Mouse (Mus musculus): ENCODE measurements around the gene Stoml3. TPM values are rescaled to one million over a fixed set of nuclear protein-coding genes. Genes with fewer than 3 reads are reported as not detected.
A peak's percentile ranks its signal among the peaks of the same experiment; 100 is the strongest.

Gene Stoml3
- polyA plus RNA-seq (2012; ENCODE audit: insufficient read depth, insufficient read length, missing spikeins) = not detected in 2 replicates

DNA sequence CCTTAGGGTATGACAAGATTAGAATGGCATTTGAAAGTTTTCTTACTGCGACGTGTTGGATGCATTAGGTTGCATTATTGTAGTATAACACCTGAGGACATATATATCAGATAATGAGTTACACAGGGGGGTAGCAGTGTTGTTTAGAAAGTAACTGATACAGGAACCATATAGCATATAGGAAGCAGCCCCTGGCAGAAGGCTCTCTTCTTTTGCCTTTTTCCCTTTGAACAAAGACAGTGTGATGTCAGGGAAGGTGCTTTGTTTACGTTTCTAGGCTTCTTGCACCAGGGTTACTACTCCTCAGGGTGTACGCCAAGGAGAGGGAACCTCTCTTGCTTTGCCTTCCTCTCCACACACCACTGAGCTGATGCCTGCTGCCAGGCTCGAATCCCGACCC lies at the start of gene Stoml3:
TSS of gene Stoml3 (plus strand) at position 301 of the 400 bp plus-strand sequence.
- H3K27ac ChIP-seq (replicated peaks; ENCODE audit: low read depth, low read length) = no peak within 1 kb of the TSS
- no peak within 1 kb of the TSS for H3K4me3 ChIP-seq (ENCODE audit: insufficient read depth, low read depth, low read length)
- H3K4me1 ChIP-seq (ENCODE audit: control insufficient read depth, insufficient read depth, insufficient read length, low read length) = peaks cover 14% of the 10 kb centered on the region; the same call in 1 of the 2 replicates

DNA sequence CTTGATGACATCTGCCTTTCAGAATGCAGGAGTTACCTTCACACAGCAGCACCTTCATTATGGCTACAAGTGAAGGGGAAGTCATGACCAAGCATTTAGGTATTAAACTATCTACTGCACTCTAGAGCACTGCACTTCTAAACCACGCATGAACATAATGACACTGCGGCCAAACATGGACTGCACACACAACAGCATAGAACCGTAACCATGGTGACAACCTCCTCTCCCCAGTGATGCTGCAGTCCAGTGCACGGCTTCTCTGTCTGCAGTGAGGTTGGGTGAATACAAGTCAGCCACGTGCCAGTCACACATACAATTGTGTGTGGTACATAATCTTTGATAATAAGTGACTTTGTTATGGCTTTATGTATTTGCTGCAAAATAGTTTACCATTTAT lies 42.9 kb upstream of the Stoml3 start:
- no peak overlapping the region for H3K4me3 ChIP-seq (ENCODE audit: insufficient read depth, low read depth, low read length)

DNA sequence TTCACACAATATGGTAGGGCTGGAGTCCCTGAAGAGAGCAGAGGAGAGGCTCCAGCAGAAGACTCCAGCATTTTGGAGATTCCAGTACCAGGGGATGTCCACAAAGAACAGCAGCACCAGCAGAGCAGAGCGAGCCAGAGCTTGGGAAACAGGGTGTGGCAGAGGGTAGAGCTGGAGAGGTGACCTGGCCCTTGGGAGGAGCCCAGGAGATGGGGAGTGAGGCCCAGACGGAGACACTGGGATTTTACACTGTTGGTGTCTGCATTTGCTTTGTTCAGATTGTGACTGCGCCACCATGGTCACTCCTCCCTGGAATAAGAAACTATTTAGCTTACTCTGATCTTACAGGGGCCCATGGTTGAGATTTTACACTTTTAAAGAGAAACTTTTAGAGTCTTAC lies 41.7 kb upstream of the Stoml3 start:
- Histone ChIP-seq H3K27ac (replicated peaks; ENCODE audit: low read depth, low read length) (no peak overlapping the region), H3K4me1 (ENCODE audit: control insufficient read depth, insufficient read depth, insufficient read length, low read length) (no peaks in the 10 kb centered on the region), H3K4me3 (ENCODE audit: insufficient read depth, low read depth, low read length) (no peak overlapping the region)

More for the DNA sequence above, 42.9 kb upstream of the Stoml3 start:
- no peaks in the 10 kb centered on the region for H3K4me1 ChIP-seq (ENCODE audit: control insufficient read depth, insufficient read depth, insufficient read length, low read length)
- no peak overlapping the region for H3K27ac ChIP-seq (replicated peaks; ENCODE audit: low read depth, low read length)

DNA sequence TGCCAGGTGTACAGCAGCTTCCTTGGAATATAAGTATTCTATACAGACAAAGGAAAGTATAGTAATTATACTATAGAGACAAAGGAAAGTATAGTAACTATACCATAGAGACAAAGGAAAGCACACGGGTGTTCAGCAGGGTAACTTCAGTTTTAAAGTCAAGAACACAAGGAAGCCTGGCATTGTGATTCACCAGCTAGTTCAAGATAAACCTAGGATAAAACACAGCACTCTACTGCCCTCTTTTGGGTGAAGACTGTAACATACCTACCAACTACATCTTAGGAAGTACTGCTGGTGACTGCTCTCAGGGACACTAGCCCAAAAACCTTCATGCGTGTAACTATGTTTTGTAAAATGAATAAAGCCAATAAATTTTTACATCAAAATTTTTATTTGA lies 40.2 kb upstream of the Stoml3 start:
- H3K27ac ChIP-seq (replicated peaks; ENCODE audit: low read depth, low read length) = no peak overlapping the region
- no peak overlapping the region for H3K4me3 ChIP-seq (ENCODE audit: insufficient read depth, low read depth, low read length)
- H3K4me1 ChIP-seq (ENCODE audit: control insufficient read depth, insufficient read depth, insufficient read length, low read length) = 0 out of 2 replicates have a peak, but pooled peaks cover 3% of the 10 kb centered on the region

DNA sequence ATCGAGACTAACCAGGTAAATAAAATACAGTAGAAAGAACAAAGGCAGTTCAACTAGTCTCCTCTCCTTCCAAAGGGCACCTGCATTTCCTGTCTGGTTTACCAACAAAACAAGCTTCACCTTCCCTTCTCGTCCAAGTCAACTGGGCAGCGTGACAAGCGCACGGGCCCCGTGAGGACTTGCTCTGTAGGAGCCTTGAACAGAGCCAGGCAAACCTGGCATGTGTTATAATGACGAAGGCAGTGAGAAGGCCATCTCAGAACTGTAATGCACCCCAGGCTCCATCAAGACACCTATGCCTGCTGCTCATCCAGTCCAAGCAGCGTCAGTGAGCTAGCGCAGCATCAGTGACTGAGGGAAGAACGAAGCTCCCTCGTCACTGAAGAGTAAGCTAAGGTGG lies 37.8 kb upstream of the Stoml3 start:
- Histone ChIP-seq H3K4me3 (ENCODE audit: insufficient read depth, low read depth, low read length) (no peak overlapping the region), H3K27ac (replicated peaks; ENCODE audit: low read depth, low read length) (no peak overlapping the region), H3K4me1 (ENCODE audit: control insufficient read depth, insufficient read depth, insufficient read length, low read length) (0 out of 2 replicates have a peak, but pooled peaks cover 3% of the 10 kb centered on the region)

DNA sequence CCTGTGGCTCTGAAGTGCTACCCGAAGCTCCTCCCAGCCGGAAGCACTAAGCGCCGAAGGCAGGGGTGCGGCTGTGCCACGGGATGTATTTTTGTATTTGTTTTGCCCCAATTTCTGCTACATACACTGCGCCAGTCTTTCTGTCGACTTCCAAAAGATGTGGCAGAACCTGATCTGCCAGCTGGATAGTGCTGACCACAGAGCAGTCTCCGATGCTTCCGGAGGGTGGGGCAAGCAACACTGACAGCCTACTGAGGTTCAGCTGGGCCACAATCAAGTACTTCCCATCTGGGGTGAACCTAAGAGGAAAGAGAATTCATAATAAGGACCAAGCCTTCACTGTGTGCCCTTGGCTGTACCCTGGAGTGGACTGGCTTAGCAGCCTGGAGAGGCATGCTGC lies 36.1 kb upstream of the Stoml3 start:
- Histone ChIP-seq H3K27ac (replicated peaks; ENCODE audit: low read depth, low read length) (peak overlapping the region; percentile 76), H3K4me1 (ENCODE audit: control insufficient read depth, insufficient read depth, insufficient read length, low read length) (0 out of 2 replicates have a peak, but pooled peaks cover 3% of the 10 kb centered on the region), H3K4me3 (ENCODE audit: insufficient read depth, low read depth, low read length) (no peak overlapping the region)

DNA sequence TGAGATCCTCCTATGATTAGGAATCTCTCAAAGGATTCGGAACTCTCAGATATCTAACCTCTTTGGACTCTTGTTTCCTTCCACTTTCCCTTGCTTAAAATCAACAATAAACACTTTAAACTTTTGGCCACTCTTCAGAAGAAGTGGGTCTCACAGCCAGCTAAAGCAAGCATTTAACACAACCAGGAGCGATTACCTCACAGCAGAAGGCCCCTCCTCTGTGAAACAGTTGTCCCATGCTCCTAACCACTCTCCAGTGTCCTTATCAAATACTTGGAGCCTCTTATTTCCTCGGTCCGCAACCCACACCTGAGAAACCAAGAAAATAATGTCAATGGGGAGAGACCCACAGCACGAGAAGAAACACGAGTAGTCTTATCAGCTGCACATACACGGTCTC lies 35.1 kb upstream of the Stoml3 start:
- H3K4me3 ChIP-seq (ENCODE audit: insufficient read depth, low read depth, low read length) = no peak overlapping the region
- 0 out of 2 replicates have a peak, but pooled peaks cover 3% of the 10 kb centered on the region for H3K4me1 ChIP-seq (ENCODE audit: control insufficient read depth, insufficient read depth, insufficient read length, low read length)
- no peak overlapping the region for H3K27ac ChIP-seq (replicated peaks; ENCODE audit: low read depth, low read length)

DNA sequence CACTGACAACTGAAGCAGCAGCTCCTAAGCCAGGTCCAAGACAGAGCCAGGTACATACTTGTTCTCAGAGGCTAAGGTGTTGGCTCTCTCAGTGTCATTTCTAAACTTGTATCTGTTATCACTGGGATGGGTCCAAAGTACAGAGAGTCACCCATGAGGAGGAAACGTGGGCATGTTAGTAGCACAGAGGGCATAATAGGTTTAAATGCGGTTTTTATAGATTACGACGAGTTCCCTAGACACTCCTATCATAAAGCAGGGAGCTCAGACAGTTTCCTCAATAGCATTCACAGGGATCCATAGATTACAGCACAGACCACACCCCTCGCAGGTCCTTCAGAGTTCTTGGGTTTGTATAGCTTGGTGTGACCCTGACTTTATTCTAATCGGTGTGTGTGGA lies 34.4 kb upstream of the Stoml3 start:
- no peak overlapping the region for H3K4me3 ChIP-seq (ENCODE audit: insufficient read depth, low read depth, low read length)
- 0 out of 2 replicates have a peak, but pooled peaks cover 3% of the 10 kb centered on the region for H3K4me1 ChIP-seq (ENCODE audit: control insufficient read depth, insufficient read depth, insufficient read length, low read length)
- no peak overlapping the region for H3K27ac ChIP-seq (replicated peaks; ENCODE audit: low read depth, low read length)

DNA sequence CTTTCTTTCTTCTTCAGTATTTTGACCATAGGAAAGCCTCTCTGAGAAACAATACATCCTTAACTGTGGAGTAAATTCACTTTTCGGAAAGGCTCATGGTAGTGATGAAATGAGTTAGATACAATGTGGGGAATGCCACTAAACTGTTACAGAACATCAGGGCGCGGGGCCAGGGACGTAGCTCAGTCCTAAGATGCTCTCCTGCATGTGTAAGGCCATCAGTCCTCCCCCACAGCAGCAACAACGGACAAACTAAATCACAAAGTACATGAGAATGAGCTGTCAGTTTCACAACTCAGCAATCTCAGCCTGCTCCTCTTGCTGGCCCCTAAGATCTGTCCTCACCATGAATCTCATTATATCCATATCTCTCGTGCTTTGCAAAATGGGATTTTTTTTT lies 33.9 kb upstream of the Stoml3 start:
- H3K4me1 ChIP-seq (ENCODE audit: control insufficient read depth, insufficient read depth, insufficient read length, low read length) = 0 out of 2 replicates have a peak, but pooled peaks cover 3% of the 10 kb centered on the region
- no peak overlapping the region for H3K4me3 ChIP-seq (ENCODE audit: insufficient read depth, low read depth, low read length)
- no peak overlapping the region for H3K27ac ChIP-seq (replicated peaks; ENCODE audit: low read depth, low read length)

DNA sequence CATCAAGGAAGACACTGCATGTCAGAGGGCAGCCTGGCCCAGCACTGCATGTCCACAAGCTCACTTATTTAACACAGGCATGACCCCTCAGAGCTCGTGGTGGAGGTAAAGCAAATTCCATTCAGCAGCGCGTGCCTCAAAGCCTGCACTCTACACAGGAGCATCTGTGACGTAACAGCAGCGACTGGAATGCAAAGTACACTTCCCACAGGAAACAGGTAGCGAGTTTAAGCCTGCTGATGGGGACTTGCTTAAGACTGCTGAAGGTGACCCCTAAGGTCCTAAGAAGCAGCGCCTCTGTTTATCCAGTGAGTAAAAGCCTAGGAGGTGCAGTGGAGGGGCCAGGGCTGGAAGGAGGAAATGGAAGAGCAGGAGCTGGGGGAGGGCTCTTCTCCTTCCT lies 33.5 kb upstream of the Stoml3 start:
- Histone ChIP-seq H3K27ac (replicated peaks; ENCODE audit: low read depth, low read length) (no peak overlapping the region), H3K4me3 (ENCODE audit: insufficient read depth, low read depth, low read length) (no peak overlapping the region), H3K4me1 (ENCODE audit: control insufficient read depth, insufficient read depth, insufficient read length, low read length) (0 out of 2 replicates have a peak, but pooled peaks cover 3% of the 10 kb centered on the region)

DNA sequence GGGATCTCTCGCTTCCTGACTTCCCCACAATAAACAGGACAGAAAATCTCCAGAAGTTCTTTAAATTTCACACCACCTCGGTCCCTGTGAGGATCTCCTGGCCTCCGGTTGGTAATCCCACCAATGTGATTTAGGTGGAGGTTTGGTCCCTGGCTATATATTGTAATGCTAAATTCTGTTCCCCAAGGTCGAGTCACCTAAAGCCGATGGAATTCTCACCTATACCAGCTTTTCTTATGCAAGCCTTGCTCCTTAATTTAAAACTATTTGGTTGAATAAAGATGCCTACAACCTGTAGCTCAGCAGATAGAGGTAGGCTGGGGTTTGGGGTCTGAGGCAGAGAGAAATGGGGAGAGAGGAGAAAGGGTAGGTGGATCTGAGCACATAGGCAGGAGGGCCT lies 30.7 kb upstream of the Stoml3 start:
- H3K4me3 ChIP-seq (ENCODE audit: insufficient read depth, low read depth, low read length) = no peak overlapping the region
- H3K4me1 ChIP-seq (ENCODE audit: control insufficient read depth, insufficient read depth, insufficient read length, low read length) = no peaks in the 10 kb centered on the region
- H3K27ac ChIP-seq (replicated peaks; ENCODE audit: low read depth, low read length) = no peak overlapping the region

DNA sequence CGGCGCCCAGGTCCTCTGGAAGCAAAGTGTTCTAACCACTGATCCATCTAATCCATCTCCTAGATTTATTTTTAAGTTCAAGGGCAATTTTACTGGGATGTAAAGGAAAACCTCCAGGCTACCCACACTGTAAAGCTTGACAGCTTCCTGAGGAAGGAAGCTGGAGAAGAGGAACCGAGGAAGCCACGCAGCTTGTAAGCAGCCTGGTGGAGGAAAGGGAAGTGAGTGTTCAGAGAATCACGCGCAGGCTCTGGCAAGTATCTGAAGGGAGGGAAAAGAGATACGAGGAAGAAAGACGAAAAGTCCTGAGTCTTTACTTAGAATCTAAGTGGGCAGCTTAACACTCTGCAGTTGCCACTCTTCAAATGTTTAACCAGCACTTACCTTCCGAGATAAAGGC lies 28.3 kb upstream of the Stoml3 start:
- Histone ChIP-seq H3K27ac (replicated peaks; ENCODE audit: low read depth, low read length) (peak overlapping the region; percentile 61; the same call in 1 of the 2 replicates), H3K4me1 (ENCODE audit: control insufficient read depth, insufficient read depth, insufficient read length, low read length) (no peaks in the 10 kb centered on the region; the same call in 1 of the 2 replicates), H3K4me3 (ENCODE audit: insufficient read depth, low read depth, low read length) (no peak overlapping the region)

DNA sequence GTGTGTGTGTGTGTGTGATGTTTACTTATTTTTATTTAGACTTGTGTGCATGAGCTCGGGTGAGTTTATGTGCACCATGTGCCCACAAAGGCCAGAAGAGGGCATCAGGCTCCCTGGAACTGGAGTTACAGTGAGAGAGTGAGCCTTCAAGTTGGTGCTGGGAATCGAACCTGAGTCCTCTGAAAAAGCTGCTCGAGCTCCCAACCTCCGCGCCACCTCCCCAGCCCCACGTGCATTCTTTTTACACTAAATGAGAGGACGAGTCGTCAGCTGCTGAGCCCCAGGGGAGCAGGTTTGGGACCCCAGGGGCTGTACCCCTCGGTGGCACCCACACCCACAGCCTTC lies 25.8 kb upstream of the Stoml3 start:
- Histone ChIP-seq H3K4me3 (ENCODE audit: insufficient read depth, low read depth, low read length) (peak overlapping the region; percentile 92), H3K27ac (replicated peaks; ENCODE audit: low read depth, low read length) (peak overlapping the region; percentile 88), H3K4me1 (ENCODE audit: control insufficient read depth, insufficient read depth, insufficient read length, low read length) (peaks cover 9% of the 10 kb centered on the region)

DNA sequence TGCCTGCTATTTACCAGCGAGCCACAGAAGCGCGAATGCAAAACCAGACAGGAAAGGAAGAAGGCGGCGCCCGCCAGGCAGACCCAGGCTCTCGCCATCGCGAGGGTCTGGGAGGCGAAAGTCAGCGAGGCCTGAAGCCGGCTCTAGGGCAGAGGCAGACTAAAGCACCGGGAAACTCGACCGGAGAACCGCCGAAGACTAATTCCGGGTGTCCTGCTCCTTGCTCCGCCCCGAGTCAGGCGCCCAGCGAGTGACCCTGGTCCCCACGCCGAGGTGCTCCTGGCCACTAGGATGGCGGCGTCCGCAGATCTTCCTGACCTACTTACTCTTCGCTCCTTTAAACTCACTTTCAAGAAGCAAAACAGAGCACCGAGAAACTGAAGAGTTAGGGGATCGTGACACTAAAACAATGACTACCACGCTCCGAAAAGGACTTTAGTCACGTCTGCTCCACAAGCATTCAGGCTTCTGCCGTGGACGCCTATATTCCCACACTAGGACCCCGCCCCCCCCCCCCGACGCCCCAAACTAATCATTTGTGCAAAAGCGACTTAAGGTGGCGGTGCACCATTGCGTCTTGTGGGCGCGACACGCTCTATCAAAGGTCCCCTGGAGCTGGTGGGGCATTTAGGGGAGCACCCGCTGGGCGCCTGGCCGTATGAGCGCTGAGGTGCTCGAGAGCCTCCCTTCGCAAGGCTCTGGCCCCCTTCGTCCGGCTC lies 25.2 kb upstream of the Stoml3 start, which contains the start of the genes Nhlrc3 and Proser1:
TSS of gene Nhlrc3 (minus strand) at position 287 of the 719 bp plus-strand sequence.
TSS of gene Proser1 (plus strand) at position 621 of the 719 bp plus-strand sequence.
- H3K27ac ChIP-seq (replicated peaks; ENCODE audit: low read depth, low read length) = peak within 1 kb of the TSS; percentile 99
- H3K4me1 ChIP-seq (ENCODE audit: control insufficient read depth, insufficient read depth, insufficient read length, low read length) = peaks cover 9% of the 10 kb centered on the region
- H3K4me3 ChIP-seq (ENCODE audit: insufficient read depth, low read depth, low read length) = peak within 1 kb of the TSS; percentile 92

DNA sequence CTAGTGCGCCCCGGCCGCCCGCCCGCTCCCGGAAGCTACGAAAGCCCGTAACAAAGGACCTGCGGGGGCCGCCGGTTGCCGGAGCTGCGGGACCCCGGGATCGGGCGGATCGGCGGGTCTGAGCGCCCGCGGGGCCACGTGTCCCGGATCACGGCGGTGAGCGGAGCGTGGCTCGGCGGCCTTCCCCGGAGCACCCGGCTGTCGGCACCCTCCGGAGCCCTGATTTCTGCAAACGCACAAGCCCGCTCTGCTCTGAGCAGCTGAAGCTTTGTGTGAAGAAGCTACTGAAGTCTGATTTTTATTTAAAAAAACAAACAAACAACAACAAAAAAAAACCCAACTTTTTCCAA lies 24.7 kb upstream of the Stoml3 start:
- H3K27ac ChIP-seq (replicated peaks; ENCODE audit: low read depth, low read length) = peak overlapping the region; percentile 67
- H3K4me3 ChIP-seq (ENCODE audit: insufficient read depth, low read depth, low read length) = peak overlapping the region; percentile 86
- H3K4me1 ChIP-seq (ENCODE audit: control insufficient read depth, insufficient read depth, insufficient read length, low read length) = peaks cover 13% of the 10 kb centered on the region

DNA sequence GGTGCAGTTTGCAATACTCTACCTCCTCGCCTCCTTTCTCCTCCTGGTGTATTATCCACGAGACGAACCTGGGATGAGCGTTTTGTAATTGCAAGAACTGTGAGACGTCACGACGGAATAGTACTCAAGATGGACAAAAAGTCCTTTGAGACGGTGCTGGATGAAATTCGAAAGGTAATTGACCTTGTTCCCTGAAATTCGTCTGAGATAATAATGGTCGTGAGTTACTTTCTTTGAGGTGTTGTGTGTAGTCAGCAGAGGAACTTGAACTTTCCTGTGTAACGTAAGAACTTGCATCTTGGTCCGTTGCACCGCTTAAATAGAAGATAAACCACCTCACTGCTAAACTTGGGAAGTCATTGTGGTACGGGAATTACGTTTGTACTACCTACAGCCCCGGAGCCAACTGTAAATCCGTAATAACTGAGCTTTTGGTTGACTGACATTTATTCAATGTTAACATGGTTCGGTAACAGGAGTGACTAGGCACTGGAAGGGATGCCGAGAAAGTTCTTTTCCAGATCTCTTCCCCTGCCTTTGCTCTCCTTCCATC lies 24.2 kb upstream of the Stoml3 start:
- Histone ChIP-seq H3K27ac (replicated peaks; ENCODE audit: low read depth, low read length) (peak overlapping the region; percentile 67), H3K4me3 (ENCODE audit: insufficient read depth, low read depth, low read length) (peak overlapping the region; percentile 86), H3K4me1 (ENCODE audit: control insufficient read depth, insufficient read depth, insufficient read length, low read length) (peaks cover 13% of the 10 kb centered on the region)

Data from brown adipose tissue, adult 24 weeks (tissue).